In genomic region chr15:79436481-79436921, GRCm38 (mm10) we compare ENCODE assay signal across 9 mouse cellular contexts. TPM values are rescaled to one million over a fixed set of nuclear protein-coding genes. Genes with fewer than 3 reads are reported as not detected.
A peak's percentile ranks its signal among the peaks of the same experiment; 100 is the strongest.
DNase-seq lines count a peak whose midpoint lies in the region; ATAC-seq and TF ChIP-seq lines count a peak whose summit lies in the region.
"Had no signal": no experiment of that assay in that cellular context is flagged by ENCODE, and none has a peak within 500 bp of the region (broad histone marks: within the 10 kb centered on the region; RNA-seq: fewer than 3 reads in every experiment).

No protein-coding gene starts in this region.

- TF ChIP-seq CTCF in ES-Bruce4 (IDR thresholded peaks at IDR 0.05; ENCODE audit: low read depth, low read length) = no peak
- no peak for TF ChIP-seq CTCF in forebrain, postnatal 0 days (IDR thresholded peaks at IDR 0.05; ENCODE audit: low read depth)

- TF ChIP-seq EP300 in ES-Bruce4 (IDR thresholded peaks at IDR 0.05; ENCODE audit: insufficient read depth, low read depth, low read length) = peak; percentile 96

- no peaks in the 10 kb centered on the region for H3K36me3 ChIP-seq in ES-Bruce4 (ENCODE audit: control insufficient read depth, insufficient read depth, low read length, poor library complexity, severe bottlenecking)
- peaks cover 84% of the 10 kb centered on the region for H3K36me3 ChIP-seq in embryonic facial prominence, embryonic 10.5 days (replicated peaks)
- H3K36me3 ChIP-seq in forebrain, postnatal 0 days (ENCODE audit: insufficient read depth) = peaks cover 58% of the 10 kb centered on the region

- no peak overlapping the region; the same call in 1 of the 2 replicates for H3K4me3 ChIP-seq in ES-Bruce4 (ENCODE audit: low read depth, low read length)
- peak overlapping the region; percentile 16; the same call in 1 of the 2 replicates for H3K4me3 ChIP-seq in embryonic facial prominence, embryonic 10.5 days
- no peak overlapping the region for H3K4me3 ChIP-seq in forebrain, postnatal 0 days (ENCODE audit: low read depth, low read length)

- peaks cover 39% of the 10 kb centered on the region for H3K4me1 ChIP-seq in ES-Bruce4 (ENCODE audit: control insufficient read depth, insufficient read depth, low read length)
- H3K4me1 ChIP-seq in embryonic facial prominence, embryonic 10.5 days = peaks cover 75% of the 10 kb centered on the region
- H3K4me1 ChIP-seq in forebrain, postnatal 0 days (ENCODE audit: insufficient read depth) = peaks cover 24% of the 10 kb centered on the region

- peak; percentile 65 for DNase-seq in adrenal gland, postnatal 14 days
- no peak for DNase-seq in adrenal gland, postnatal 25 days
- DNase-seq in embryonic facial prominence, embryonic 10.5 days (ENCODE audit: low spot score) = no peak
- DNase-seq in kidney, adult 18-20 months = peak; percentile 40
- no peak for DNase-seq in urinary bladder, postnatal 14 days (ENCODE audit: low spot score)
- DNase-seq in forebrain, postnatal 0 days = no peak
- no peak for DNase-seq in spleen, postnatal 10 days (ENCODE audit: low spot score in 2 of 2)
- DNase-seq: thymus, adult 18-20 months had no signal

- no peaks in the 10 kb centered on the region for H3K27me3 ChIP-seq in ES-Bruce4 (ENCODE audit: control insufficient read depth, insufficient read depth, low read length, poor library complexity, severe bottlenecking)
- no peaks in the 10 kb centered on the region for H3K27me3 ChIP-seq in embryonic facial prominence, embryonic 10.5 days (replicated peaks; ENCODE audit: low read depth, poor library complexity, severe bottlenecking)
- H3K27me3 ChIP-seq in forebrain, postnatal 0 days (ENCODE audit: insufficient read depth, low read length) = no peaks in the 10 kb centered on the region

- no peaks in the 10 kb centered on the region for H3K9me3 ChIP-seq in ES-Bruce4 (replicated peaks; ENCODE audit: control insufficient read depth, insufficient read depth, low read length, poor library complexity, severe bottlenecking)
- no peaks in the 10 kb centered on the region for H3K9me3 ChIP-seq in embryonic facial prominence, embryonic 10.5 days
- H3K9me3 ChIP-seq in forebrain, postnatal 0 days (ENCODE audit: low read length) = no peaks in the 10 kb centered on the region

- H3K9ac ChIP-seq in ES-Bruce4 (ENCODE audit: low read depth, poor library complexity, severe bottlenecking) = no peak overlapping the region
- H3K9ac ChIP-seq in forebrain, postnatal 0 days = no peak overlapping the region; the same call in 1 of the 2 replicates

- 73% methylated on average over 7 of the region's 7 CpGs for WGBS in embryonic facial prominence, embryonic 10.5 days
- WGBS in forebrain, postnatal 0 days = 66% methylated on average over 7 of the region's 7 CpGs

- peak overlapping the region; percentile 74 for H3K27ac ChIP-seq in ES-Bruce4 (ENCODE audit: insufficient read depth, low read length)
- no peak overlapping the region for H3K27ac ChIP-seq in embryonic facial prominence, embryonic 10.5 days (replicated peaks)
- H3K27ac ChIP-seq in forebrain, postnatal 0 days (ENCODE audit: low read depth, low read length) = no peak overlapping the region

- H3K4me2 ChIP-seq in forebrain, postnatal 0 days (ENCODE audit: low read depth) = no peak overlapping the region

- no peak for TF ChIP-seq POLR2A in ES-Bruce4 (IDR thresholded peaks at IDR 0.05; ENCODE audit: insufficient read depth, low read length)

- ATAC-seq in forebrain, postnatal 0 days = no peak

RNA-seq across cellular contexts. Expression of gene Csnk1e, which starts 18.9 kb away (rescaled TPM):
- 66.7 and 85.8 TPM in 2 replicates for total RNA-seq in adrenal gland, postnatal 14 days (2021)
- total RNA-seq in adrenal gland, postnatal 25 days (2021) = 92.0 and 115 TPM in 2 replicates
- 113 and 116 TPM in 2 replicates for polyA plus RNA-seq in ES-Bruce4 (2011; ENCODE audit: insufficient read depth, insufficient read length, low read depth, missing spikeins)
- polyA plus RNA-seq in embryonic facial prominence, embryonic 10.5 days (2016; fragmentation: Nextera tagmentation; extraction: Ambion mirVana) = 143 and 156 TPM in 2 replicates
- 398 and 490 TPM in 2 replicates for total RNA-seq in forebrain, postnatal 0 days (2014; rRNA removed)
- 160 and 248 TPM in 2 replicates for polyA plus RNA-seq in forebrain, postnatal 0 days (2015; fragmentation: Nextera tagmentation; extraction: Ambion mirVana)

RNA-seq across cellular contexts. Expression of gene Tmem184b, which starts 33.1 kb away (rescaled TPM):
- total RNA-seq in adrenal gland, postnatal 14 days (2021) = 45.2 and 48.0 TPM in 2 replicates
- 47.1 and 54.5 TPM in 2 replicates for total RNA-seq in adrenal gland, postnatal 25 days (2021)
- polyA plus RNA-seq in ES-Bruce4 (2011; ENCODE audit: insufficient read depth, insufficient read length, low read depth, missing spikeins) = 50.7 and 59.6 TPM in 2 replicates
- 57.7 and 58.9 TPM in 2 replicates for polyA plus RNA-seq in embryonic facial prominence, embryonic 10.5 days (2016; fragmentation: Nextera tagmentation; extraction: Ambion mirVana)
- total RNA-seq in forebrain, postnatal 0 days (2014; rRNA removed) = 32.0 and 41.9 TPM in 2 replicates
- 22.9 and 30.3 TPM in 2 replicates for polyA plus RNA-seq in forebrain, postnatal 0 days (2015; fragmentation: Nextera tagmentation; extraction: Ambion mirVana)

Comparison
In these comparisons a context has a peak if more than half of its experiments do, and no peak if none do; other contexts are left out.
1. DNase-seq: peak in adrenal gland, postnatal 14 days (single experiment) and kidney, adult 18-20 months (single experiment); none in adrenal gland, postnatal 25 days (single experiment), embryonic facial prominence, embryonic 10.5 days (single experiment), urinary bladder, postnatal 14 days (single experiment), forebrain, postnatal 0 days (single experiment) and spleen, postnatal 10 days (0 of 2).